Comparison of ENCODE assay signal across 29 mouse cellular contexts in the genomic region with DNA sequence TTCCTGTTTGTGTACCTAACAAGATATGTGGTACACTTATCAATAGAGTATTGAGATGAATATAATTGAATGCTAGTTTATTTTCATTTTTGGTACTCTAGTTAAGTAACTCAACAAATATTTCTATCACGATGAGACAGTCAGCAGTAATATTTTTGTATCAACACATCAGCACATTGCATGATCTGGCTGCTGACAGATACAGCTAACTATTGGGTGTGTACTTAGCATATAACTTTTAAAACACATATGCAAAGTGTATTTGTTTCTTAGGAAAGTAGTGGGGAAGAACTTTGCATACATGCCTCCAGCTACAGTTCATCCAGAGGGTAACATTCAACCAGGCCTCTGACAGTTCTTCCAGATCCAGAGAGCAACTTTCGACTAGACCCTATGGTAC. TPM values are rescaled to one million over a fixed set of nuclear protein-coding genes. Genes with fewer than 3 reads are reported as not detected.
DNase-seq lines count a peak whose midpoint lies in the region; ATAC-seq and TF ChIP-seq lines count a peak whose summit lies in the region.
"Had no signal": no experiment of that assay in that cellular context is flagged by ENCODE, and none has a peak within 500 bp of the region (broad histone marks: within the 10 kb centered on the region; RNA-seq: fewer than 3 reads in every experiment).

No protein-coding gene starts in this region.

- H3K36me3 ChIP-seq in liver, embryonic 14.5 days (replicated peaks; ENCODE audit: control insufficient read depth, insufficient read depth, low read depth): no peaks in the 10 kb centered on the region
- H3K36me3 ChIP-seq in liver, postnatal 0 days (replicated peaks; ENCODE audit: insufficient read depth, low read length): no peaks in the 10 kb centered on the region
- H3K36me3 ChIP-seq: forebrain, embryonic 12.5 days; forebrain, embryonic 15.5 days; hindbrain, embryonic 12.5 days; hindbrain, embryonic 15.5 days had no signal

- no peaks in the 10 kb centered on the region for H3K27me3 ChIP-seq in liver, embryonic 14.5 days (ENCODE audit: control insufficient read depth, insufficient read depth, low read length)
- no peaks in the 10 kb centered on the region for H3K27me3 ChIP-seq in liver, postnatal 0 days (ENCODE audit: insufficient read depth, low read length)
- H3K27me3 ChIP-seq: forebrain, embryonic 12.5 days; forebrain, embryonic 15.5 days; hindbrain, embryonic 12.5 days; hindbrain, embryonic 15.5 days had no signal

- H3K4me1 ChIP-seq in bone marrow, adult 2 months (ENCODE audit: control insufficient read depth, insufficient read depth, low read length): no peaks in the 10 kb centered on the region; the same call in none of the 2 replicates
- H3K4me1 ChIP-seq in liver, embryonic 14.5 days (replicated peaks; ENCODE audit: control insufficient read depth in 2 of 2, insufficient read depth in 2 of 2, low read length in 1 of 2): peaks cover 19 to 23% of the 10 kb centered on the region in 2 experiments
- H3K4me1 ChIP-seq in liver, postnatal 0 days (ENCODE audit: insufficient read depth): 0 out of 2 replicates have a peak, but pooled peaks cover 2% of the 10 kb centered on the region
- H3K4me1 ChIP-seq: forebrain, embryonic 12.5 days; forebrain, embryonic 15.5 days; hindbrain, embryonic 12.5 days; hindbrain, embryonic 15.5 days had no signal

- ATAC-seq in liver, embryonic 14.5 days (ENCODE audit: insufficient read depth): no peak
- ATAC-seq in liver, postnatal 0 days: no peak
- ATAC-seq: CD4-positive, CD25-positive, alpha-beta regulatory T cell, adult 4 months; forebrain, embryonic 15.5 days had no signal

- H3K9ac ChIP-seq in liver, embryonic 14.5 days (replicated peaks): peak overlapping the region; percentile 71
- no peak overlapping the region for H3K9ac ChIP-seq in liver, postnatal 0 days (replicated peaks)
- H3K9ac ChIP-seq: forebrain, embryonic 12.5 days; forebrain, embryonic 15.5 days; hindbrain, embryonic 12.5 days; hindbrain, embryonic 15.5 days had no signal

- DNase-seq in c-Kit-positive CD71-positive TER-119-positive erythroid progenitor cells, embryonic 14.5 days (ENCODE audit: low spot score): peak; percentile 60
- peak in 1 of 3 experiments; percentile 60 for DNase-seq in liver, embryonic 14.5 days (ENCODE audit: low read depth in 3 of 3, low spot score in 3 of 3)
- DNase-seq in liver, postnatal 0 days: no peak
- no peak for DNase-seq in frontal cortex, postnatal 25 days (ENCODE audit: low spot score in 2 of 2)
- no peak for DNase-seq in lung, adult 18-20 months
- no peak for DNase-seq in left cerebral cortex, adult 11 months (ENCODE audit: low spot score)
- DNase-seq: adrenal gland, adult 2 months; adrenal gland, postnatal 14 days; cerebellum, adult 18-20 months; cerebellum, adult 9-11 months; cerebellum, postnatal 25 days; gastrocnemius, postnatal 10 days; gastrocnemius, postnatal 36 days; heart, adult 11 months had no signal

- no peak for TF ChIP-seq CTCF in bone marrow, adult 2 months (IDR thresholded peaks at IDR 0.05; ENCODE audit: control insufficient read depth, insufficient read depth, low read length)
- TF ChIP-seq CTCF in liver, embryonic 14.5 days (IDR thresholded peaks at IDR 0.05; ENCODE audit: low read depth): no peak
- no peak for TF ChIP-seq CTCF in liver, postnatal 0 days (IDR thresholded peaks at IDR 0.05; ENCODE audit: low read depth)

- TF ChIP-seq EP300 in liver, embryonic 14.5 days (IDR thresholded peaks at IDR 0.05; ENCODE audit: low read depth): peak; percentile 65
- TF ChIP-seq EP300 in liver, postnatal 0 days (IDR thresholded peaks at IDR 0.05; ENCODE audit: low read depth): peak; percentile 81

- WGBS in bone marrow, adult 2 months: 63% methylated on average over 2 of the region's 2 CpGs
- WGBS in liver, embryonic 14.5 days (ENCODE audit: insufficient replicate concordance): 40% methylated on average over 2 of the region's 2 CpGs
- 65% methylated on average over 2 of the region's 2 CpGs for WGBS in liver, postnatal 0 days (ENCODE audit: insufficient replicate concordance)

- no peaks in the 10 kb centered on the region for H3K9me3 ChIP-seq in liver, embryonic 14.5 days (ENCODE audit: control insufficient read depth, low read length)
- H3K9me3 ChIP-seq in liver, postnatal 0 days (ENCODE audit: low read length): no peaks in the 10 kb centered on the region
- H3K9me3 ChIP-seq: forebrain, embryonic 12.5 days; forebrain, embryonic 15.5 days; hindbrain, embryonic 12.5 days; hindbrain, embryonic 15.5 days had no signal

- peak overlapping the region; percentile 48; the same call in 1 of the 2 replicates for H3K27ac ChIP-seq in bone marrow, adult 2 months (ENCODE audit: control insufficient read depth, insufficient read depth, low read depth, low read length, poor library complexity)
- H3K27ac ChIP-seq in liver, embryonic 14.5 days: peak overlapping the region; percentile 96
- peak overlapping the region; percentile 85 for H3K27ac ChIP-seq in liver, postnatal 0 days (ENCODE audit: low read depth)
- H3K27ac ChIP-seq: forebrain, embryonic 12.5 days; forebrain, embryonic 15.5 days; hindbrain, embryonic 12.5 days; hindbrain, embryonic 15.5 days had no signal

- H3K4me3 ChIP-seq in bone marrow, adult 2 months (replicated peaks; ENCODE audit: control insufficient read depth, low read depth, low read length): no peak overlapping the region
- peak overlapping the region; percentile 36 to 42 for H3K4me3 ChIP-seq in liver, embryonic 14.5 days (ENCODE audit: insufficient read depth in 1 of 2, low read depth in 2 of 2, low read length in 2 of 2)
- no peak overlapping the region; the same call in 1 of the 2 replicates for H3K4me3 ChIP-seq in liver, postnatal 0 days (ENCODE audit: low read depth, low read length)
- H3K4me3 ChIP-seq: forebrain, embryonic 12.5 days; forebrain, embryonic 15.5 days; hindbrain, embryonic 12.5 days; hindbrain, embryonic 15.5 days had no signal

- TF ChIP-seq POLR2A in bone marrow, adult 2 months (IDR thresholded peaks at IDR 0.05; ENCODE audit: borderline replicate concordance, control insufficient read depth, low read depth, low read length): no peak

- H3K4me2 ChIP-seq in liver, embryonic 14.5 days (ENCODE audit: low read depth): peak overlapping the region; percentile 67
- peak overlapping the region; percentile 15; the same call in 1 of the 2 replicates for H3K4me2 ChIP-seq in liver, postnatal 0 days (ENCODE audit: low read depth, low read length)
- H3K4me2 ChIP-seq: forebrain, embryonic 12.5 days; forebrain, embryonic 15.5 days; heart, embryonic 11.5 days; hindbrain, embryonic 12.5 days; hindbrain, embryonic 15.5 days had no signal

RNA-seq across cellular contexts. Expression of a gene that starts 3.3 kb away (rescaled TPM):
- 44,806 and 110,365 TPM in 2 replicates for polyA plus RNA-seq in bone marrow, adult 2 months (2011; ENCODE audit: insufficient read depth, insufficient read length, low replicate concordance, missing spikeins)
- polyA plus RNA-seq in liver, embryonic 14.5 days (2012; rRNA removed): 195,474 and 209,901 TPM in 2 replicates
- polyA plus RNA-seq in liver, embryonic 14.5 days (2014; fragmentation: Nextera tagmentation; extraction: Ambion mirVana): 126,713 and 131,477 TPM in 2 replicates
- polyA plus RNA-seq in liver, postnatal 0 days (2015; fragmentation: Nextera tagmentation; extraction: Ambion mirVana): 51,353 and 55,260 TPM in 2 replicates
- polyA plus RNA-seq: C2C12 had no signal

RNA-seq across cellular contexts. Expression of a gene that starts 10.8 kb away (rescaled TPM):
- polyA plus RNA-seq in bone marrow, adult 2 months (2011; ENCODE audit: insufficient read depth, insufficient read length, low replicate concordance, missing spikeins): 16,360 and 37,491 TPM in 2 replicates
- 57,913 and 74,220 TPM in 2 replicates for polyA plus RNA-seq in liver, embryonic 14.5 days (2012; rRNA removed)
- 62,702 and 66,320 TPM in 2 replicates for polyA plus RNA-seq in liver, embryonic 14.5 days (2014; fragmentation: Nextera tagmentation; extraction: Ambion mirVana)
- polyA plus RNA-seq in liver, postnatal 0 days (2015; fragmentation: Nextera tagmentation; extraction: Ambion mirVana): 16,738 and 17,184 TPM in 2 replicates
- polyA plus RNA-seq: C2C12 had no signal

RNA-seq across cellular contexts. Expression of a gene that starts 15.7 kb away (rescaled TPM):
- polyA plus RNA-seq in bone marrow, adult 2 months (2011; ENCODE audit: insufficient read depth, insufficient read length, low replicate concordance, missing spikeins): not detected in 2 replicates
- 0.19 and 0.36 TPM in 2 replicates for polyA plus RNA-seq in liver, embryonic 14.5 days (2012; rRNA removed)
- not detected in 2 replicates for polyA plus RNA-seq in liver, embryonic 14.5 days (2014; fragmentation: Nextera tagmentation; extraction: Ambion mirVana)
- not detected in 2 replicates for polyA plus RNA-seq in liver, postnatal 0 days (2015; fragmentation: Nextera tagmentation; extraction: Ambion mirVana)
- polyA plus RNA-seq: adrenal gland, adult 2 months; brain, embryonic 14.5 days; C2C12; CD4-positive, CD25-positive, alpha-beta regulatory T cell, adult 4 months; cortical plate, adult 2 months; embryonic facial prominence, embryonic 11.5 days; embryonic facial prominence, embryonic 14.5 days; forebrain, embryonic 15.5 days; heart, embryonic 14.5 days; heart, postnatal 0 days; hindbrain, embryonic 12.5 days; hindbrain, embryonic 15.5 days; intestine, embryonic 14.5 days had no signal

RNA-seq across cellular contexts. Expression of a gene that starts 18.4 kb away (rescaled TPM):
- 1.6 TPM in 1 of 2 replicates, not detected in the other for polyA plus RNA-seq in bone marrow, adult 2 months (2011; ENCODE audit: insufficient read depth, insufficient read length, low replicate concordance, missing spikeins)
- polyA plus RNA-seq in liver, embryonic 14.5 days (2012; rRNA removed): 94.8 and 146 TPM in 2 replicates
- 155 and 211 TPM in 2 replicates for polyA plus RNA-seq in liver, embryonic 14.5 days (2014; fragmentation: Nextera tagmentation; extraction: Ambion mirVana)
- 1.8 and 2.5 TPM in 2 replicates for polyA plus RNA-seq in liver, postnatal 0 days (2015; fragmentation: Nextera tagmentation; extraction: Ambion mirVana)
- polyA plus RNA-seq: adrenal gland, adult 2 months; C2C12; CD4-positive, CD25-positive, alpha-beta regulatory T cell, adult 4 months; cortical plate, adult 2 months; heart, postnatal 0 days had no signal

RNA-seq across cellular contexts. Expression of a gene that starts 28.4 kb away (rescaled TPM):
- 1.6 TPM in 1 of 2 replicates, not detected in the other for polyA plus RNA-seq in bone marrow, adult 2 months (2011; ENCODE audit: insufficient read depth, insufficient read length, low replicate concordance, missing spikeins)
- 361 and 394 TPM in 2 replicates for polyA plus RNA-seq in liver, embryonic 14.5 days (2012; rRNA removed)
- polyA plus RNA-seq in liver, embryonic 14.5 days (2014; fragmentation: Nextera tagmentation; extraction: Ambion mirVana): 543 and 665 TPM in 2 replicates
- 5.5 and 5.6 TPM in 2 replicates for polyA plus RNA-seq in liver, postnatal 0 days (2015; fragmentation: Nextera tagmentation; extraction: Ambion mirVana)
- polyA plus RNA-seq: adrenal gland, adult 2 months; C2C12; CD4-positive, CD25-positive, alpha-beta regulatory T cell, adult 4 months had no signal

Comparison
In these comparisons a context has a peak if more than half of its experiments do, and no peak if none do; other contexts are left out.
1. H3K4me3 ChIP-seq: peak in liver, embryonic 14.5 days (2 of 2); none in bone marrow, adult 2 months (single experiment) and liver, postnatal 0 days (single experiment).
2. Peak in every context shown above with its lines, with median percentiles within 50 percentile points of each other: H3K27ac ChIP-seq.